Mouse (Mus musculus): ENCODE data around the gene Sgpp2.

Gene Sgpp2

GRCm38 (mm10) chr1:78310021-78310752, at the start of gene Sgpp2:
TSS of gene Sgpp2 (plus strand) at chr1:78310345.
- DNase-seq (ENCODE audit: low spot score in 2 of 2): peak; percentile 23 to 52

DNA sequence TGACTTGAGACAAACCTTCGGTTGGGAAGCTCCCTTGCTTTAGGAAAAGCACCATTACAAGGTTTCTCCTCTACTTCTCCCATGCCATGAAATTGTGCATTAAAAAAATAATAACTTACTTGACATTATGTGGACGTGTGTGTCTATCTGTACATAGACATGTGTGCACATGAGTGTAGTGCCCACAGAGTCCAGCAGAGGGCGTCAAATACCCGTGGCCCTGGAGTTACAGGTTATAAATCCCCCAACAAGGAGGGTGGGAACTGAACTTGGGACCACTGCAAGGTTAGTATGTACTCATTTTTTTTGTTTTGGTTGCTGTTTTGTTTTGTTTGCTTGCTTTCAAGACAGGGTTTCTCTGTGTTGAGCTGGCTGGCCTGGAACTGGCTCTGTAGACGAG, 42.6 kb upstream of the Sgpp2 start:
- no peak for DNase-seq (ENCODE audit: low spot score in 2 of 2)

- DNase-seq (ENCODE audit: low spot score in 2 of 2): no peak
Observed at GRCm38 (mm10) chr1:78272915-78273314, 37.2 kb upstream of the Sgpp2 start.

DNA sequence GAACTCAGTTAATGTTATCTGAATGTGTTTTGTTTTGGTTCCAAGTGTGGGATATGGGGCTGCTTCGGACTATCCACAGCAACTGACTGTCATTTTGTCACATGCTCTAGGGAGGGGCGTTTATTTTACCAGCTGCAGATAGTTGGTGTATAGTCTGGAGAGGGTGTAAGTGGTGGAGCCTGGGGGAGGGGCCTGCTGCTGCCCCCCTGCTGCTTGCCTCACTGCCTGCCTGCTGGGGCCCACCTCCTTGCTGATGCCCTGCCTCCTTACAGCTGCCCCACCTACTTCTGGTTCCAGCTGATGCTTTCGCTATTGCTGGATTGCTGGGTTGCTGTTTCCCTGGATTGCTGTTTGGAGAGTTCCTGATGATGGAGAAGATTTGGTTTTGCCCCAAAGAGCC, 31.0 kb upstream of the Sgpp2 start:
- DNase-seq (ENCODE audit: low spot score in 2 of 2): no peak

- DNase-seq (ENCODE audit: low spot score in 2 of 2): no peak
Observed at GRCm38 (mm10) chr1:78292397-78292796, 17.7 kb upstream of the Sgpp2 start.

GRCm38 (mm10) chr1:78299670-78300225, 10.4 kb upstream of the Sgpp2 start:
- no peak for DNase-seq (ENCODE audit: low spot score in 2 of 2)

DNA sequence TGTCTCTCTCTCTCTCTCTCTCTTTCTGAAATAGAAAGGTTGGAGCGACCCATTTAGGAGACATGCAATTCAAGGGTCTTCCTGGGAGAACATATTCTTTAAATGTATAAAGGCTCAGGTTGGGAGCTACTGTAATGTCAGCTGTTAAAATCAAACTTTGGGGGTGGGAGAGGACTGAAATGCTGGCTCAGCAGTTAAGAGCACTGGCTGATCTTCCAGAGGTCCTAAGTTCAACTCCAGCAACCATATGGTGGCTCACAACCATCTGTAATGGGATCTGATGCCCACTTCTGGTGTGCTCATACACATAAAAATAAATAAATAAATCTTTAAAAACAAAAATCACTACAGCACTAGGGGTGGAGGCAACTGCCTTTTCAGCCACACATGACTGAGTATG, 1.5 kb upstream of the Sgpp2 start:
- no peak for DNase-seq (ENCODE audit: low spot score in 2 of 2)

DNA sequence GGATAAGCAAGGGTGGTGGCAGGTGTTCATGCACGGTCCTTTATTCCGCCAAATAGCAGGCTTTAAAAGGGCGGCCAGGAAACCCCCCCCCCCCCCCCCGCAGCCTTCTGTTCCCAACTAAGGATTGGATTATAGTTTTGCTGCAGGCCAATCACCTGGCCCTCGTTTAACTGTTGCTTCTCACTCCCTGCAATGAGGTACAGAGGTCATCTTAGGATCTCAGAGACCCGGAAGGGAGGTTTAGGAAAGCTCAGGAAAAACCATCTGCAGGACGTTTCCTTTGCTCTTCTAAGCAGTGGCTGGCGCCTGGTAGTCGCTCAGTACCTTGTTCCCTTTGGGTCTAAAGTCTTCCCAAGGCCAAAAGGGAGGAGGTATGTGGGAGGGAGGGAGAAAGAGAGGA, 865 bp upstream of the Sgpp2 start:
- DNase-seq (ENCODE audit: low spot score in 2 of 2): no peak

DNA sequence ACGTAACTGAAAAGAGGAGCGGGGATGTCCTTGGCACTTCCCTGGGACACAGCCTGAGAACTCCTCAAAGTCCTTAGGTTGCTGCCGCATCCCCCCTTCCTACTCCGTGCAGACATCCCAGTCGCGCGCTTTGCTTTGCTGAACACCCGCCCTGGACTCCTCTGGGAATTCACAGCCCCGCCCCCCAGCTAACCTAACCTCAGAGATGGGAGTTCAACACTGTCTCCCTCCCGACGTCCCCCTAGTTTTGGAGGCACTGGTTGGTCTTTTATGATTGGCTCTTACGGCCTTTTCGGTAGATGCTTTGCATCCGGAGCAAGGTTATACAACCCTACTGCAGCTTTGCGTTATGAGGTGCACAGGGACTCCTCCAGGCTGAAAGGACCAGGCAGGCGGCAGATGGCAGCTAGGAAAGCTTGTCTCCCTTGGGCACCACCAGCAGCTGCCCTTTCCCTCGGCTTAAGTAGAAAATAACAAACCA, 756 bp downstream of the Sgpp2 start:
- DNase-seq (ENCODE audit: low spot score in 2 of 2): peak in 1 of 2 experiments; percentile 51

DNA sequence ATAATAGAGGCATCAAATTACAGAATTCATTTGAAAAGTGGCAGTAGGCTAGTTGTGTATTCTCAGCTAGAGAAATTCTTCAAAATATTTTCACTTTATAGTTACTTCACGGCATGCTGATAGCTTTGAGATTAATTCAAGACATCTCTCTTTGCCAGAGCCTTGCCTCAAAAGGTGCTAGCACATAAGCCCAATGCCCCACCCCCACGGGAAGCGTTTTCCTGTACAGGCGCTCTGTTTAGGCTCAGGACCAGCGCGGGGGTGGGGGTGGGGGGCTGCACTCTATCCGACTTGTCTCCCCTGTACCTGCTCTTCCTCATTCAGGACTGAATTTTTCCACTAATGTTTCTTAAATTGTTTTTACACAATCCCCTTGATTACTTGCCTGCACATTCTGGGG, 1.3 kb downstream of the Sgpp2 start:
- DNase-seq (ENCODE audit: low spot score in 2 of 2): no peak

GRCm38 (mm10) chr1:78312917-78313316, 2.8 kb downstream of the Sgpp2 start:
- no peak for DNase-seq (ENCODE audit: low spot score in 2 of 2)

DNA sequence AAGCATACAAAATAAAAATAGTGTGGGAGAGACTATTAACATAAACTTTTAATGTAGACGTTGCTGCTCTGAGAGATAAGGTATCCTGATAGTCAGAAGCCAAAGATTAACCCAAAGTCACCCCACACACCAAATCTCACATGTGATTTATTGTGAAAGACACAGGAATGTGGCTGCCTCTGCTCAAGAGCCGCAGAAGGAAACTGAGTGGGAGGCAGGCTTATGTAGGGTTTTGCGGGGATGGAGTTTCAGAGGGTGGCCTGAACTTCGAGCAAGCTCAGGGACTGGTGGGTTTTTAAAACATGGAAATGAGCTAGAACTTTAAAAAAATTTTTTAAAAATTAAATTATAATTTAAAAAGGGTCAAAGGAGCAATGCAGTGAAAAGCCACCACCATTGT, 3.8 kb downstream of the Sgpp2 start:
- no peak for DNase-seq (ENCODE audit: low spot score in 2 of 2)

GRCm38 (mm10) chr1:78318089-78318760, 8.1 kb downstream of the Sgpp2 start:
- DNase-seq (ENCODE audit: low spot score in 2 of 2): no peak

DNA sequence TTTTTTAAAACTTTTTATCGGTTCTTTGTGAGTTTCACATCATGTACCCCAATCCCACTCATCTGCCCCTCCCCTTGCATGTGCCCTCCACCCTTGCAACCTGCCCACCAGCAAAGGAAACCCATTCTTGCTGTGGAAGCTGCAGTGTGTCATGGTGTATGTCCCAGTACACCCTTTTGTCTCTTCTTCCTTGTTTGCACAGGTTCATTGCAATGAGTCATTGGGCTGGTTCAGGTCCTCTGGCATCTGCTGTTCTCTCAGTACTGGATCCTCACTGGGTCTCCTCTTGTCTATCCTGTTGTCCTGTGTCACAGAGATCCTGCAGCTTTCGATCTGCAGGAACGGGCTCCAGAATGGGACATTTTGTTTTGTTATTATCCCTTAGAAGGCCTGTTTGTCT, 10.1 kb downstream of the Sgpp2 start:
- DNase-seq (ENCODE audit: low spot score in 2 of 2): no peak

GRCm38 (mm10) chr1:78322098-78322778, 12.1 kb downstream of the Sgpp2 start:
- DNase-seq (ENCODE audit: low spot score in 2 of 2): no peak

DNA sequence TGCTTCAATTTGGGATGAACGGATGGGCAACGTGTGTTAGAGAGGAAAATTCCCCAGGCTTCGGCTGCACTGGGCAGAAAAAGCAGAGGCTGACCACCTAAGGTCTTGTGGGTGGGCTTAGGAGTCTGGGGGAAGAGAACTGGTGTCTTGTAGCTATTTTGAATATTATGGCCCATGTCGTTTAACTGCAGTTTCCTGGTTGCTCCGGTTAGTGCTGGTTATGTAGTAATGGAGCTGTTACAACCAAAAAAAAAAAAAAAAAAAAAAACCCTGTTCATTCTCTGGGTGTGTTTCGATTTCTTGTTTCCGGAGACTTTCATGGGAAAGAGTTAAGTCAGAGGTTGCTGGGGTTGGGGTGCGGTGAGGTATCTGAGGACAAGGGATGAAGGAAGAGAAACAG, 12.7 kb downstream of the Sgpp2 start:
- DNase-seq (ENCODE audit: low spot score in 2 of 2): no peak

- no peak for DNase-seq (ENCODE audit: low spot score in 2 of 2)
Observed at GRCm38 (mm10) chr1:78324044-78324443, 13.9 kb downstream of the Sgpp2 start.

DNA sequence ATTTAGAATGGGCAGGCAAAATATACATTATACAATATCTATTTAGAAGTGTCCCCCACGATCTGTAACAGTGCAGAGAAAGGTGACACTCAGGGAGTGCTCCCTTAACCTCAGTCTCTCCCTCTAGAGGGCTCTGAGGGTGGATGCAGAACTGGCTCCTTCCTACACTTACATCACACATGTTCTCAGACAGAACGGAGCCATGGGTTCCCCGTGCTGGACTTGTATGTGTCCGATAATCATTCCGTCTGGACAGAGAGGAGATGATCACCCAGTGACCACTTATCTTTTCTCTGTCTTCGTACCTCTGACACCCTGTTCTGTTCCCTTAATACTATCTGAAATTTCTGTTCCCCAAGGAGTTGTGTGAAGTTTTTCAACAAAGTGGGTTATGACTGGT, 15.7 kb downstream of the Sgpp2 start:
- no peak for DNase-seq (ENCODE audit: low spot score in 2 of 2)

DNA sequence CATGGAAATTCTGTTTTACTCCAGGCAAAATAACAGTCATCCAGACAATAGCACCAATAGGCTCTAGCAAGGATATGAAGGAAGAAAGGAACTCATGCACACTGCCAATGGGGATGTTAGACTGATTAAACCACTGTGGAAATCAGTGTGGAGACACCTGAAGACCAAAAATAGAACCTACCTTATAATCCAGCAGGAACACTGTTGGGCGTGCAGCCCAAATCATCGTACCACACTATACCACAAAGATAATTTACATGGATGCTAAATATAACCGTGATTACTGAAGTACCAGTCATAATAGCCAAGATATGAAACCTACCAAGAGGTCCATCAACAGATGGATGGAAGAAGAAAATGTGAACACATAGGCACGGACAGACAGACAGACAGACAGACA, 18.5 kb downstream of the Sgpp2 start:
- DNase-seq (ENCODE audit: low spot score in 2 of 2): no peak

GRCm38 (mm10) chr1:78329861-78330260, 19.7 kb downstream of the Sgpp2 start:
- no peak for DNase-seq (ENCODE audit: low spot score in 2 of 2)

DNA sequence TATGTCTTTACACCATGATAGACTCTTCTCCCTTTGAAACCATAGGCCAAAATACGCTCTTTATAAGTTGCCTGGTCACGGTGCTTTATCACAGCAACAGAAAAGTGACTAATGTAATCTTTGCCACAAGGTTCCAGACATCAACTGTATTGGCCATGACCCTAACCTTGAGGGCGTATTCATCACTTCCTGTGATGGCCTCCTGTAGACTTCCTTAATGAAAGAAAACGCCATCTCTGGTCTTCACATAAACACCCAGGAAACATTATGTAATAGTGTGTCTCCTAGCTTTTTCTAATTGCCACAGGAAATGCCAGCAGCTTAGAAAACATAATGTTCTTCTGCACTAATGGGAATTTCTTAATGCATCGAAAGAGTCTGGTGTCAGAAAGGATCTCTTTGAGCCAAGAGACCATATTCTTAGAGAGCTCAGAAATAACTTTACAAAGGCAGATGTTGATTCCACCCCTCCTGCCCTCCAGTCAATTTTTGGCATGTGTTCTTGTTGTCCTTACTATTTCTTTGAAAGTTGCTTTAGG, 20.5 kb downstream of the Sgpp2 start:
- DNase-seq (ENCODE audit: low spot score in 2 of 2): no peak

DNA sequence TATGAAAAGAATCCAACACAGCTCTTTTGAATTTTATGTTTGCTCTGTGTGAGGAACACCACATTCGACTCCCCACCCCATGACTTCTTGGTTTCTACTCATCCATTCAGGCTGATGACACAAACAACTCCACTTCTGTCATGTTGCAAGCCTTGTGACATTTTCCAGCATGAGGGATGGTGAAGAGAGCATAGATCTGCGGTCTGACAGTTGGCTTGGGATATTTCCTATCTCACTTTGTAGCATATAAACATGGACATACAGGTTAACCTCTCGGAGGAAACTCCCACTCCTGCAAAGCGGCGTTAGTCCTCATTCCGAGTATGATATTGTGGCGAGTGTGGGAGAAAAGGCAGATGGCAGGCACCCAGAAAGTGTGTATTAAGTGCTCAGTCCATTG, 27.6 kb downstream of the Sgpp2 start:
- DNase-seq (ENCODE audit: low spot score in 2 of 2): no peak

All from cerebellum, postnatal 4 days (tissue).